Mouse (Mus musculus) neural tube, embryonic 14.5 days (tissue): Measurements from ENCODE around the gene Meis2. TPM values are rescaled to one million over a fixed set of nuclear protein-coding genes. Genes with fewer than 3 reads are reported as not detected.

Experiments used
- ATAC-seq: fragments of 200-750 bp; cut with Nextera tagmentation; 2 replicates; pipeline ENCODE4 v1.8.0; 2017; ENCODE audit warnings: low read depth, mild to moderate bottlenecking, moderate TSS enrichment, moderate library complexity
- H3K27ac ChIP-seq: fragments of 300-500 bp; sonication (generic); 2 replicates; pipeline ENCODE4 v1.5.1; 2014; ENCODE audit warnings: low read depth, mild to moderate bottlenecking, control low read depth, low read length, moderate library complexity, mixed read lengths
- H3K27me3 ChIP-seq: fragments of 300-500 bp; sonication (generic); 2 replicates; pipeline ENCODE4 v1.6.1; 2014; ENCODE audit warnings: low read length; ENCODE audit not compliant: control insufficient read depth, insufficient read depth
- H3K36me3 ChIP-seq: fragments of 300-500 bp; sonication (generic); 2 replicates; pipeline ENCODE4 v1.6.1; 2014; ENCODE audit warnings: low read length, mixed read lengths; ENCODE audit not compliant: control insufficient read depth, insufficient read depth
- H3K4me1 ChIP-seq: fragments of 300-500 bp; sonication (generic); 2 replicates; pipeline ENCODE4 v1.6.1; 2014; ENCODE audit warnings: low read length; ENCODE audit not compliant: control insufficient read depth, insufficient read depth
- H3K4me2 ChIP-seq: fragments of 300-500 bp; sonication (generic); 2 replicates; pipeline ENCODE4 v1.6.1; 2014; ENCODE audit warnings: mild to moderate bottlenecking, low read depth, low read length, control low read depth
- H3K4me3 ChIP-seq: fragments of 300-500 bp; sonication (generic); 2 replicates; pipeline ENCODE4 v1.5.1; 2014; ENCODE audit warnings: low read depth, low read length, control low read depth, mixed read lengths
- H3K9ac ChIP-seq: fragments of 300-500 bp; sonication (generic); replicated peaks from 2 replicates; pipeline ENCODE4 v1.6.1; 2014; ENCODE audit warnings: low read depth, mild to moderate bottlenecking, control low read depth, low read length, mixed read lengths
- H3K9me3 ChIP-seq: fragments of 300-500 bp; sonication (generic); 2 replicates; pipeline ENCODE4 v1.6.1; 2016; ENCODE audit warnings: low read length; ENCODE audit not compliant: control insufficient read depth
- WGBS: fragments of 180-500 bp; shearing (Covaris S2); extraction: QIAGEN DNeasy Blood & Tissue Kit; methylation state at CpG from one replicate; pipeline ENCODE4 v1.1.7; 2014; 5-methylcytosine and 5-hydroxymethylcytosine counted together
- polyA plus RNA-seq: library from polyadenylated mRNA; unstranded; fragments of >200 nt; fragmentation: Nextera tagmentation; extraction: Ambion mirVana; gene quantifications from 2 replicates; pipeline ENCODE4 v1.2.1, GENCODE M21; 2014

The Meis2 gene
- polyA plus RNA-seq, 1 experiment from 2014 or later, result 117 TPM

DNA sequence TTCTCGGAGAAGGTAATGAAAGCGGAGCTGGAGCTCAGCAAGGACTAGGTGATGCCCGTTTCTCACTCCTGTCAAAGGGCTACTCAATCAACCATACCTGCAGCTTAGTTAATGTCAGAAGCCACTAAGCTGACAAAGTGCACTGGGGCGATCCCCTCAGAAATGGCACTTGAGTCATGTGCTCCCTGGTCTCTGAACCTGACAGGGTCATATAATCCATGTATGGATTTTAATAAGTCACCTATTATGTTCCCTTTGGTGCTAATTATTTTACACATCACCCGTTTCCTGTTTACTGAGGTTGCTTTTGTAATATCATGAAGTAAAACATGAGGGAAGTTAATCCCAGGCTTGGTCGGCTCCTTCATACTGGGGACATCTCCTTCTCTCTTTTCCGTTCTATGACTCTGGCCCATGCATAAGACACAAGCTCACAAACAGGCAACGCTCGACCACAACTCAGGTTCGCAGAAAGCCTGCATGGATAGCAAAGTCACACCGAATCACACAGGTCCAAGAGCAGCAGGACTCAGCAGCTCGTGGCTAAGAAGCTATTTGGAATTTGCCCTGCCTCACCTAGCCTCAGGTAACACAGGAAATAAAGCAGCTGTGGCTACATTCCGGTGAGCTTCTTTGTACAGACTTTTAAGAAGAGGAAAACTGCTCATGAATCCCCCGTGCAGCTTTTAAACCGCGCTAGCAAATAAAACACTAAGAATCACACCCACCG, 153.6 kb downstream of the Meis2 start:
- no peak overlapping the region for H3K4me3 ChIP-seq
- H3K9me3 ChIP-seq, result no peaks in the 10 kb centered on the region
- H3K27ac ChIP-seq, result no peak overlapping the region
- no peaks in the 10 kb centered on the region for H3K27me3 ChIP-seq
- 81% methylated on average over 17 of the region's 17 CpGs for WGBS
- H3K9ac ChIP-seq, result no peak overlapping the region
- no peak for ATAC-seq
- H3K4me2 ChIP-seq, result no peak overlapping the region
- H3K36me3 ChIP-seq, result no peaks in the 10 kb centered on the region
- 0 out of 2 replicates have a peak, but pooled peaks cover 5% of the 10 kb centered on the region for H3K4me1 ChIP-seq

DNA sequence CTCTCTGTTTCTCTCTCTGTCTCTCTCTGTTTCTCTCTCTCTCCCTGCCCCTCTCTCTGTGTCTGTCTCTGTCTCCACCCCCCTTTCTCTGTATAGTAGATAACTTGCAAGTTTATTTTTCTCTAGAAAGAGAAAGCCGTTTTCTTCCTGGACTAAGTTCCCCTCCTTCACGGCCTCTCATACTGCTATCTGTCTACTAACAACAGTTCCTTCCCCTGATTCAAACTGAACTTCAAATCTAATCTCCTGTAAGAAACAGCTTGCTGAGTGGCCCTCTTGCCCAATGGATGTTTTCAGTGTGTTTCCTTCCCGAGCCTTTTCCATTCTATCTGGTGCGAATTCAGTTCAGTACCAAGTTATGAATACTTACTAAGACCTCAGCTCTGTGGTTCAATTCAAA, 155.4 kb downstream of the Meis2 start:
- no peaks in the 10 kb centered on the region for H3K4me1 ChIP-seq
- no peaks in the 10 kb centered on the region for H3K27me3 ChIP-seq
- H3K4me2 ChIP-seq, result no peak overlapping the region
- H3K4me3 ChIP-seq, result no peak overlapping the region
- ATAC-seq, result no peak
- no peak overlapping the region for H3K27ac ChIP-seq
- no peaks in the 10 kb centered on the region for H3K9me3 ChIP-seq
- H3K36me3 ChIP-seq, result no peaks in the 10 kb centered on the region
- H3K9ac ChIP-seq, result no peak overlapping the region
- WGBS, result 88% methylated on average over 4 of the region's 4 CpGs

GRCm38 (mm10) chr2:115901007-115901406, 164.6 kb downstream of the Meis2 start:
- Histone ChIP-seq H3K27ac (no peak overlapping the region), H3K4me3 (no peak overlapping the region), H3K27me3 (no peaks in the 10 kb centered on the region), H3K9ac (no peak overlapping the region), H3K9me3 (no peaks in the 10 kb centered on the region), H3K4me1 (peaks cover 26% of the 10 kb centered on the region), H3K4me2 (no peak overlapping the region), H3K36me3 (no peaks in the 10 kb centered on the region)
- WGBS, result 91% methylated on average over 6 of the region's 6 CpGs
- no peak for ATAC-seq

GRCm38 (mm10) chr2:115897559-115897958, 168.1 kb downstream of the Meis2 start:
- no peak overlapping the region for H3K9ac ChIP-seq
- no peaks in the 10 kb centered on the region for H3K9me3 ChIP-seq

DNA sequence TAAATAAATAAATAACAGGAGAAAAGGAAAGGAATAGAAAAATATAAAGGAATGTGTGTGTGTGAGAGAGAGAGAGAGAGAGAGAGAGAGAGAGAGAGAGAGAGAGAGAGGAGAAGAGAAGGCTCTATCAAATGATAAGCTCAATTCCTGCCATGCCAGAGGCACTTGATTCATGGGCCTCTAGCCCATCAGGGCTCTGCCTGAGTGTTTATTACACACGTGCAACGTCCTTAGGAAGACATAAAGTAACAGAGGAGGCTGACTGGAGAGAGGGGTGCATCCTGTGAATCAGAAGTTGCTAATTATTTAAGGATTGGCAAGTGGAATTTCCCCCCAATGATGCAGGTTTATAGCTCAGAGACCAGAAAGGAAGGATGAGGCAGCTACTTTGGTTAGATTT, 168.6 kb downstream of the Meis2 start:
- Histone ChIP-seq H3K4me2 (no peak overlapping the region), H3K27ac (peak overlapping the region; percentile 66), H3K36me3 (no peaks in the 10 kb centered on the region), H3K4me1 (peaks cover 31% of the 10 kb centered on the region), H3K27me3 (no peaks in the 10 kb centered on the region), H3K9ac (no peak overlapping the region), H3K4me3 (no peak overlapping the region), H3K9me3 (no peaks in the 10 kb centered on the region)
- 2% methylated on average over 2 of the region's 2 CpGs for WGBS
- ATAC-seq, result peak; percentile 45

More at GRCm38 (mm10) chr2:115897559-115897958, 168.1 kb downstream of the Meis2 start:
- peak overlapping the region; percentile 52; the same call in 1 of the 2 replicates for H3K27ac ChIP-seq
- H3K27me3 ChIP-seq, result no peaks in the 10 kb centered on the region
- peak; percentile 80 for ATAC-seq
- 10% methylated on average over 5 of the region's 5 CpGs for WGBS
- H3K4me3 ChIP-seq, result no peak overlapping the region
- peaks cover 31% of the 10 kb centered on the region for H3K4me1 ChIP-seq
- H3K36me3 ChIP-seq, result no peaks in the 10 kb centered on the region
- H3K4me2 ChIP-seq, result peak overlapping the region; percentile 12; the same call in 1 of the 2 replicates

DNA sequence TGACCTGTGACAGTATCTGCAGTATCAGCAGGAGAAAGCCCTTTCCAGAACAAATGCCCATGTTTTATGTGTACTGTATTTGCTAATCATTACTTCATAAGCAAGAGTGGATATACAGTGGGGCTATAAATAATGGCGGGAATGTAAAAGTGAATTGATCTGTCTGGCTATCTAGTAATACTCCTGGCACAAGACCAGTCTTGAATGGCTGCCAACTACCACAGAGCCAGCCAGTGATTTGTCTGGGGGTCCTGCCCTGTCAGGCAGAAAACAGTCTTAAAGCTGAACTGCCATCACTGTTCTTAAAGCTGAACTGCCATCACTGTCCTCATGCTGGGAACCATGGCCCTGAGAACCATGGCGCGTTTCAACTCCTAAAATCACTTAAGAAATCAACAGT, 169.9 kb downstream of the Meis2 start:
- H3K9ac ChIP-seq, result no peak overlapping the region
- WGBS, result 50% methylated on average over 3 of the region's 3 CpGs
- no peak overlapping the region for H3K4me2 ChIP-seq
- no peak overlapping the region for H3K4me3 ChIP-seq
- no peaks in the 10 kb centered on the region for H3K9me3 ChIP-seq
- no peaks in the 10 kb centered on the region for H3K36me3 ChIP-seq
- peak; percentile 44; the same call in 1 of the 2 replicates for ATAC-seq
- H3K27me3 ChIP-seq, result no peaks in the 10 kb centered on the region
- peak overlapping the region; percentile 13; the same call in 1 of the 2 replicates for H3K27ac ChIP-seq
- peaks cover 31% of the 10 kb centered on the region for H3K4me1 ChIP-seq

DNA sequence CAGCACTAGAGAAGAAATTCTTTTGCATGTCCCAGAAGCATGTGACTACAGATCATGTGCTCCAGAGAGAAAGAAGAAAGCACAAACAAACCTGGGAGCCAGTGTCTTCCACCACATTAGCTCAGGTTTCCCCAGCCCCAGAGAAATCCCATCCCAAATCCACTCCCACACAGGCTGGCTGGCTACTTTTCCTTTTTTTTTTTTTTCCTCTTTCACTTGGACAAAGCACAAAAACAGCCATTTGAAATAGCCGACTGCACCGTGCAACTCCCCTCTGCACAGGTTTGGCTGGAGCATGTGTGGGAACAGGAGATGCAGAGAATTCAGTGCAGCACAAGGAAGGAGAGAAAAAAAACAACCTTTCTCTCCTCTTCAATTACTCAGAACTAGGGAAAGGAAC, 170.4 kb downstream of the Meis2 start:
- Histone ChIP-seq H3K4me2 (no peak overlapping the region), H3K4me1 (peaks cover 31% of the 10 kb centered on the region), H3K4me3 (no peak overlapping the region), H3K36me3 (no peaks in the 10 kb centered on the region), H3K27me3 (no peaks in the 10 kb centered on the region), H3K9me3 (no peaks in the 10 kb centered on the region), H3K27ac (no peak overlapping the region; the same call in 1 of the 2 replicates), H3K9ac (no peak overlapping the region)
- 8% methylated on average over 2 of the region's 2 CpGs for WGBS
- peak; percentile 19; the same call in 1 of the 2 replicates for ATAC-seq

DNA sequence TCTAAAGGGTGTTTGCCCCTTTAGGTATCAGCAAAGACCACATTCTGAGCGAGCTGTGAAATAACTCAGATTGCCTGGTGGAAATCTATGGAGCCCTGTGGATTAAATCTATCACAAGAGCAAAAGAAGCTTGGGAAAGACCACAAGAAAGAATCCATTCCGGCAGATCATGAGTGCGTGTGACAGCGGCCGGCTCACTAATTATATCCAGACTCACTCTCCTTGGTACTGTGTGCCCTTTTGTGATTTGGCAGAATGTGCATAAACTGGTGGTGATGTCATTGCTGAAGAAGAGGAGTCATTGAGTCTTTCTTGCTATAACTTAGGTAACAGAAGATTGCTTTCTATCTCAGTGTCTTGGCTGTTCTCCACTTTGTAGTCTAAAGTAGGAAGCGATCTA, 172.5 kb downstream of the Meis2 start:
- 75% methylated on average over 6 of the region's 6 CpGs for WGBS
- no peak for ATAC-seq
- Histone ChIP-seq H3K36me3 (no peaks in the 10 kb centered on the region), H3K9ac (no peak overlapping the region), H3K4me3 (no peak overlapping the region), H3K27me3 (no peaks in the 10 kb centered on the region), H3K4me2 (no peak overlapping the region), H3K4me1 (peaks cover 26% of the 10 kb centered on the region), H3K9me3 (no peaks in the 10 kb centered on the region), H3K27ac (no peak overlapping the region)

DNA sequence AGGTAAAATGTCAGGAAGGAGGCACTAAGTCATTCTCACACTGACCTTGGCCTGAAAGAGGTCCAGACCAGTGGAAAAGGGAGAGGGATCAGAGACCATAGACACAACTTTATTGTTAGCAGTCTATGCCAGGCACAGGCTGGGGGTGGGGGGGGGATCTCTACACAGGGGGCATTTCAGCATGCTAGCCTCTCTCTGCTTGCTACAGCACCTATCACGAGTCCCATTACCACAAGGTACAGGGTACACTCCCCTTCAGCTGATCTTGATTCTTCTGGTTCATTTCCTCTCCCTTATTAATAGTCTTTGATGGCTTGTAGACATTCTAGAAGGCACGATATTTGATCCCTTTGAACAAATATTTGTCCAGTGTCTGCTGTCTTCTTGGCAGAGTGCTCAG, 174.9 kb downstream of the Meis2 start:
- no peak for ATAC-seq
- no peaks in the 10 kb centered on the region for H3K27me3 ChIP-seq
- H3K4me1 ChIP-seq, result peaks cover 10% of the 10 kb centered on the region
- no peak overlapping the region for H3K4me2 ChIP-seq
- H3K27ac ChIP-seq, result no peak overlapping the region
- no peaks in the 10 kb centered on the region for H3K9me3 ChIP-seq
- H3K9ac ChIP-seq, result no peak overlapping the region
- no peak overlapping the region for H3K4me3 ChIP-seq
- H3K36me3 ChIP-seq, result no peaks in the 10 kb centered on the region
- 61% methylated on average over 2 of the region's 2 CpGs for WGBS
